Mouse (Mus musculus): ENCODE results near the gene Cacng1.

Gene Cacng1

DNA sequence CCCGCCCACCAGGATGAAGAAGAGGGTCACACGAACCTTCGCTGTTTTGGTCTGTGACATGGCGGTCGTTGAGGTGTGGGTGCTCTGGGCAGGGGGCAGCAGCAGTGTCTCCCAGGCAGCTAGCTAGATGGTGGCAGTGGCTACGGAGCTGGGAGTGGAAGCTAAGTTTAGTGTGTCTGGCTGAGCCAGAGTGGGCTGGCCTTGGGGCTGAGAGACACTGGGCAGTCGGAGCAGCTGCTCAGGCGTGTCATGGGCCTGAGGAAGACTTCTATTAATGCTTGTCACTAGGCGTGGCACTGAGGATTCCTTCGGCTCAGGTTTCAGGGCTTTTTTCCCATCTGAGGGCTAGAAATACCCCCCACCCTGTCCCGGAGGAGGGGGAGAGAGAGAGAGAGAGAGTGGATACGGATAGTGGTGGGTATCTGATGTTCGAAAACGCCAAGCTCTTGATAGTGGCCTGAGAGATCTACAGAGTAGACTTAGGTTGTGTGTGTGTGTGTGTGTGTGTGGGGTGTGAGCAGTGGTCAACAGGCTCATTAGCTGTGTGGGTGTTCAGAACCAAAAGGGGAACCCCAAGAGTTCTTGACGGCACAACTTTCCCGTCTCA is at the start of gene Cacng1:
Cacng1 (minus strand) TSS at position 191 of the 607 bp plus-strand sequence.
- DNase-seq = no peak

DNA sequence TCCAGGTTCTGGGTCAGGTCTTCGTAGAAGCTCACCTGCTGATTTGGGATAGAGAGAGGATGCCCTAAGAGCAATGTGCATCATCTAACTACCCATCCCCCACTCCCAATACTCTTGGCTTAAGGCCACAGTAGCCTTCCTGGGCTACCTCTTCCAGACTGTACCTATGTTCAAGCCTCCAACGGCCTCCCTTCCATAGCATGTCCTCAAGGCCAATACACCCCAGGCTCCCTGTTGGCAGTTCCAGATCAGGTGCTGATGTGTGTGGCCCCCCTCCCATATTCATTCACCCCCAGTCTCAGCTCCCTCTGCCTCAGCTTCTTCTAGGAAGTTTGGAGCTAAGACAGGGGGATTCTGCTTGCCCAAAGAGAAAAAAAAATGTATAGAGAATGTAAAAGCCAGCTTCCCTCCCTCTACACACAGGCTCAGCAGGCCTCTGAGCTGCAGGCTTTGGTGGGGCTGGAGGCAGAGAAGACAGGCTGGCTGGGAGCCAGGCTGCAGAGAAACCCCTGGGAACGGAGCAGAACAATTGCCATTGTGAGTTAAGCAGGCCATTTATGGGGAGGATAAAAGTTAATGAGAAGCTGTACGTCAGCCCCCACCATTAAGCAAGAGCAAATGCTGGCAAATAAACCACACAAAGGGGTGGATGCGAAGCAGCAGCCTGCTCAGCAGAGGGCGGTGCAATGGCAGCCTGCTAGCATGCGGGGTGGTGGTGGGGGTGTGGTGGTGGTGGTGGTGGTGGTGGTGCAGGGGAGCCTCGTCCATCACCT is 46.6 kb upstream of the Cacng1 start:
- no peak for DNase-seq

DNA sequence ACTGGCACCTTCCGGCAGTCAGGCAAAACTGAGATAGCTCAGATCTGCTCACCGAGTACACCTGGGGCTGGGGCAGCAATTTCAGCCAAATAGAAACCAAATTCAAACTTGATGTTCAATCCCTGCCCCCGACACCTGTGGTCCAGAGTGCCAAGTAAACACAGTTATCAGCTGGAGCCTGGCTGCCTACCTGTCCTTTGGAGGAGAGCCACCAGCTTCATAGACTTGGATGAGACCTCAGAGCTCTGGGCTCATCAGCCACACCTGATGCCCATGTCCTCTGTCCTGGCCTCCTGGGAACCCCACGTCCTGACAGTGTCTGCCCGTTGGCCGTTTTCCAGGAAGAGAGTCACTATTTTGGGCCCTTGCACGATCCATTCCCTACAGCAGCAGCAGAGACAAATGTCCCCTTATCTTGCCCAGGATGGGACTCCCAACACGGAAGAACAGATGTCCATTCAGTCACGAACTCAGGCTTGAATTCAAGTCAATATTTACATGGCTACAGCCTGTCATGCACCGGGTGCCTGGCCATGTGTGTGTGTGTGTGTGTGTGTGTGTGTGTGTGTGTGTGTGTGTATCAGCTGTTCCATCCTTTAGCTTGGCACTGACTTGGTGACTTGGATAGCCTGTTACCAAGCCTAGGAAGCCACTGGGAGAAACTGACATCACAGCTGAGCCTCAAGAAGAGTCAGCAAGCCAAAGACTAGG is 45.6 kb upstream of the Cacng1 start:
- DNase-seq = no peak

DNA sequence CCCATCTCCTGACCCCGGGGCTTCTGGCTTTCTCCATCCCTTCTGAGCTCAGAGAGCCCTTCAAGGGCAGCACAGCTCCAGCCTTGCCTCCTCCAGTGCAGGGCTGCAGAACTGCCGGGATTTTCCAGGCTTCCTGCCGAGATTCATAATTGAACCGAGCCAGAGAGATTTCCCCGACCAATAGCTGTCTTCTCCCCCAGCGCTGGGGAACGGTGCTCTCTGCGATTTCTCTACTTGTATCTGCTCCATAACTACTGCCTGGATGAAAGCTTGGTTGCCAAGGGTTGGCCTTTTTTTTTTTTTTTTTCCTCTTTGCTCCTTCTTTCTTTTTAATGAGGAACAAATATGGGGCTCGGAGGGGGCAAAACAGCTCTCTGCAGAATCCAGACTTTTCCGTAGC is 43.7 kb upstream of the Cacng1 start:
- no peak for DNase-seq

DNA sequence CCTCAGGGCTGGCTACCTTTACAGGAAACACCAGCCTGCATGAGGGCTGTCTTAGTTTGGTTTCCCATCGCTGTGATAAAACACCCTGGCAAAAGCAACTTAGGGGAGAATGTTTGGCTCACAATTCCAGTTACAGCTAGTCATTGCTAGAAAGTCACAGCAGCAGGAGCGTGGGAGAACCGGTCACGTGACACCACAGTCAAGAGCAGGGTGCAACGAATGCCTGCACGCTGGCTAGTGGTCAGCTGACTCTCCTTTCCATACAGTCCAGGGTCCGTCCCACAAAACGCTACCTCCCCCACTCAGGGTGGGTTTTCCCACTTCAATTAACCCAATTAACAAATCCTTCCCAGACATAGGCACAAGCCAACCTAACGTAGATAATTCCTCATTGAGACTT is 43.2 kb upstream of the Cacng1 start:
- no peak for DNase-seq

DNA sequence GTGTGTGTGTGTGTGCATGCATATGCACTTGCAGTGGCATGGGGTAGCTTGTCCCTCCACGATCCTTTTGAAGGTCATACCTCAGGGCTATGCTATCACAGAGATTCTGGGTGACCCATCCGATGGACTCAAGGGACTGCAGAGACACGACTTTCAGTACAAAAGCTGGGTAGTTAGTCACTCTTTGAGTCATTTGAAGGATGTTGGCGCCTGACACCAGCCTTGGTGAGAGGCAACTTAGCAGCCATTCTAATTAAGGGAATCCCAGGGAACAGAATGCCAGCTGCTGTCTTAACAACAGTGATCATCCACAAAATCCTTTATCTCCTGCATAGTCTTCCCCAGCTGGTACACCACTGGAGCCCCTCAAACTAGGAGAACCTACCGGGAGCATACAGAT is 32.8 kb upstream of the Cacng1 start:
- DNase-seq = no peak

DNA sequence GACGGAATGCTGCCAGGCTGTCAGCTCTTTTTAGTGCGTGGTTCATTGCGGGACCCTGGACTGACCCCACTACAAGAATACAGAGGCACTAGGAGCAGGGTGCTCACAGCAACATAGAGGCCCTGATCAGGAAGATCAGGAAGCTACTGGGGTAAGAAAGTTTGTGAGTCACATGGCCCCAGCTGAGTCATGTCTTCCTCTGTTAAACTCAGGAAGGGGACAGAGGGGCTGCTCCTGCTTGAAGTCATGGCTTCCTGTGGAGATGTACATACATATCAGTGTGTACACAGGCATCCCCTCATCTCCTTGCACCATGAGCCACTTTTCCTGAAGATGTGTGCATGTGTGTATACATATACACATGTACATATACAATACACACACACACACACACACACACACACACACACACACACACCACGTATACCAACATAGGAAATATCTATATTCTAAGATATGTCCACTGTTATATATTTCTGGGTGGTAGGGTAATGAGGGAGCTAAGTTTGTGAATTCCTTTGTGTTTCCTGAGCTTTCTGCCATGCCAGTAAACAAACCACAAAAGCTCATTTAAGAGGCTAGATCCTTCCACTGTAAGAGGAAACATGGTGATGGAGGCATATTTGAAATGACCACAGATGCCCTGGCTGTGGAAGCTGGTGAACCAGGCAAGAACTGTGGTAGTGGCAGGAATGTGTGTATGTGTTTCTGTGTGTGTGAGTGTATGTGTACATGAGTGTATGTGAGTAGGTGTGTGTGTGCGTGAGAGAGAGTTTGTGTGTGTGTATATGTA is 32.1 kb upstream of the Cacng1 start:
- DNase-seq = no peak

DNA sequence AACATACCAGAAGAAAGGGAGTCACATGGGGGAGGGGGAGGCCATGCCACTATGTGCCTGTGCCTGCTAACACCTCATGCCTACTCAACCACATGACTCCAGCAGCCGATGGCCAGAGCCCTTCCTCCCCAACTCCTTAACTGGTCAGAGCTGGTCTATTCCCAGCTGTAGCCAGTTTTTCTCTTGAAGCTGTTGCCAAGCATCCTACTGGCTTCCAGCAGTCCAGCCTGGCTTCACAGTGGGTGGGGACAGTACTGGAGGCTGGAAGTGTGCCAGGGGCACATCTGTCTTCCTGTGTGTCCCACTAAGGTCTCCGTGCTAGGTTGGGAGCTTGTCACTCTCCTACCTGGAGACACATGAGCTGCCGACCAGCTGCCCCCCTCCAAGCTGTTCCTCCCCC is 26.8 kb upstream of the Cacng1 start:
- DNase-seq = no peak

DNA sequence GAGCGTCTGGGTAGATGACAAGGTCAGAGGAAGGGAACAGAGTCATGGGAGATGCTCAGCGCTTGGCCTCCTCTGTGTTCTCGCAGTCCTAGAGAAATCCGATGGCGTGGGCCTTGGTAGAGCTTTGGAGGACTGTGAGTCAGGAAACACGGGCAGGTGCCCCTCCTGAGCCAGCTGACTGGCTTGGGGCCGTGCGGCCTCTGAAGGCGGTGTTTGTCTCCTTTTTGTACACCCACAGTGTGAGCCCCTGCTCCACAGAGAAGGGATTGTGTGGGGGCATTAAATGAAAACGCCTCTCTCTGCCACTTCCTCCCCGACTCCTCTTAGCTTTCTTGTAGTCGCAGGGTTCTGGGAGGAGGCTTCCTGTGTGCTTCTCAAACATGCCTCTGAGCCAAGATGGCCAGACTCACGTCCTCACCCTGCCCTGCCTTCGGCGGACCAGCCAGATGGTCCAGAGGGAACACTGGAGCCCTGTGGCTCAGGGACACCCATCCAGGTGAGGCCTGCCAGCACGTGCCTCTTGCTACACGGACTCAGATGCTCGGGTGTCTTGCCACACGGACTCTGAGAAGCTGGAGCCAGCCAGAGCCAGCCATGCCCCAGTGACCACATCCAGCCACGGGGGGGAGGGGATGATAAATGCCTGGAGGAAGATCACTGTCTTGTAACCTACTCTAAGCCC is 22.2 kb upstream of the Cacng1 start:
- no peak for DNase-seq

DNA sequence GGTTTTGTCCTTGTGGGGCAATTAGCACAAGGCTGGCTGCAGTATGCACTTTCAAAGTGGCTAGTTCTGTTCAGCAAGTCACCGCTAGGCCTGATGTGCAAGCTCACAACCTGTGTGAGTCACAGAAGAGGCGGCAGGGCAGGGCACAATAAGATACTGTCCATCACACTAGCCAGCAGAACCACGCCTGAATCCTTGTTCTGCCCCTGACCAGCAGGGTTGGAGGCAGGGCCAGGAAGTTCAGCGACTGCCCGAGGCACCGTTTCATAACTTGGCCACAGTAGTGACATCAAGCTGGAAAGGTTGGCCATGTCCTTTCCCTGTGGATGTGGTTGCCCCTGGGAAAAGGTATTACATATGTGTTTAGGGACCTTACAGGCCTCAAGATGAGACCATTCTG is 21.6 kb upstream of the Cacng1 start:
- DNase-seq = no peak

DNA sequence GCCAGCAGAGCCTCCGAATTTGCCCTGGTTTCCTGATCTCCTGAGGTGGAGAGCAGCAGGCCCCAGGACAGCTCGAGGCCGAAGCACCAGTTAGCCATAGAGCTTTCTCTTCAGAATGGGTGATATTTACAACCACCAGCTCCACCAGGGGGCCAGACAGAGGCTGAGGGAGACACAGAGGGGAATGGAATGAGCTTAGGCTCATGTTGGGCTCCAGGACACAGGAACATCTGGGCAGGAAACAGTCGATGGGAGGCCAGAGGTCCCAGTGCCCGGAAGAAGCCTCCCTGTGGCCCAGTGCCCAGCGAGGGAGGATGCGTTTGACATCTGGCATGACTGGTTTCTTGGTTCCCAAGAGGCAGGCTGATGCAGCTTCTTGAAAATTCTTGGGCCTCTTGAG is 17.8 kb upstream of the Cacng1 start:
- peak in 1 of 2 experiments; percentile 11 for DNase-seq

DNA sequence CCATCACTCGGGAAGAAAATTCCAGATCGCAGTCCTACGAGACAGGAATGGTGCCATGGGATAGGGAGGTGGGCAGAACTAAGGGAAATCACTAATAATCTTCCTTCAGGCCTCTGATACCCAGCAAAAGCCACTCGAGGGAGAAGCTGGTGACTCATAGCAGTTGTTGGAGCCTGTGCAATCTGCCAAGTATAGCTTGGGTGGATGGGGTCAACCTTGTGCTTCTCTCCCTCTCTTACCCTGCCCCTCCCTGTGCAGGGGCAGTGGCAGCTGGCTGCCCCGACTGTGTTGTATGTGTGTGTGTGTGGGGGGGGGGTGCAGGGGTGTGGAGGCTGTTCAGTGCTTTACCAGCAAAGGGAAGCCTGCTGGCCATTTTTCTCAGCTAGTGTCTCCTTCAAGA is 15.2 kb upstream of the Cacng1 start:
- peak in 1 of 2 experiments; percentile 16 for DNase-seq

DNA sequence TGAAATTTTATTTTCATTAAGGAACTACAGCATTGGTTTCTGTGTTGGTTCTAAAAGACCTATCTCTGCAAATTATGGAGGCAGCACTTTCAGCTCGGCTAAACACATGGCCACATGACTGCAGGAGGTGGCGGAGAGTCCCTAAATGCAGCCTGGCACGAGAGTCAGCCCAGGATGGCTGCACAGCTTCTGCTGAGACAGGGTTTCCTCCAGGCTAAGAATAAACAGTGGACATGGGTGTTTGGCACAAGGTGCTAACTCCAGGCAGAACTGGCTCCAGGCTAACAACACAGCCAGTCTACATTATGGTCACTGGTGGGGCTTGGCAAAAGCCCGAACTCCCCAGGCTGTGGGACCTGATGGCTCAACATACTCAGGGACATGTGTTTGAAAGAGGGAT is 14.6 kb upstream of the Cacng1 start:
- DNase-seq = no peak

DNA sequence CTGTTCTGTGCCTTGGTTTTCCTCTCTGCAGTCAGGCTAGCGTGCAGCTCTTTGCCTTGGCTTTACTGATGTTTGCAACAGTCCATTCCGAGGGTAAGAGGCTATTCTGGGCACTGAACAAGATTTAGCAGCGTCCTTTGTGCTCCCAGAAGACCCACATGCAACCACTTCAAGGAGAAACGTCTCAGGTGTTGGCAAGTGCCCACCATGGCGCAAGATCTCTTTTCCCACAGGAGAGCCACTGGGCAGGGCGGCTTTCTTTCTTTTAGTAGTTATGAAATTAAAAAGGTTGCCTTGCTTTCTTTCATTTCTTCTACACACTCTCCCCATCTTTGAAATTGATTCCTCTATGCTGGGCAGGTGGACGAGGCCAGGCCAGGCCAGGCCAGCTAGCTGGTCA is 12.8 kb upstream of the Cacng1 start:
- peak; percentile 15 to 41 for DNase-seq

DNA sequence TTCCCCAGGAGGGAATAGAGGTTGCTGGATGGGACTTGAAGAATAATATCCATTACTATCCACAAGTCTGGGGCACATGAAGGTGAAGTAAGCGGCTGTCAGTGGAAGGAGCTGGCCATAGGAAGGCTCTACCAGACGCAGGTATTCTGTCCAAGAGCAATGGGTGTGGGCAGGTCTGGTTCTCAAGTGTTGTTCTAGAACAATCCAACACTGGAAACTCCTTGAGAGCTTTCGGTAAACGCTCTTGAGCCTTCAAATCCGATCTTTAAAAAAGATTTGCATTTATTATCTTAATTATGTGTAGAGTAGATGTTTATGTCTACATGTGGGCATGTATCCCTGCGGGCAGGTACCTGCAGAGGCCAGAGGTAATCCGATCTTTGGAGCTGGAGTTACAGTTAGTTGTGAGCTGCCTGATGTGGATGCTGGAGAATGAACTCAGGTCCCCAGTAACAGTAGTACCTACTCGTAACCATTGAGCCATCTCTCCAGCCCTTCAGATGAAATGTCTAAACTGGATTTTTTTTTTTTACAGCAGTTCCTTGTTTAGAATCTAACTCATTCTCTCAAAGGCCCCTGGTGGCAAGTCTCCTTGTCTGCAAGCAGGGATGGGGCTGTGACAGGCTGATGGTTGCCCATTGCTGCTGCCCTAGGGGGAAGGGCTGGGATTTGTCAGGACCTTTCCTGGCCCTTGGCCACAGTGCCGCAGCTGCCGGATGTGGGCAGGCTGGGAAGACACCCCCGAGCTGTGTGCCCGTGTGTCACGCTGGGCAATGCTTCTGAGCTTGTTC is 11.9 kb upstream of the Cacng1 start:
- DNase-seq = peak; percentile 15

DNA sequence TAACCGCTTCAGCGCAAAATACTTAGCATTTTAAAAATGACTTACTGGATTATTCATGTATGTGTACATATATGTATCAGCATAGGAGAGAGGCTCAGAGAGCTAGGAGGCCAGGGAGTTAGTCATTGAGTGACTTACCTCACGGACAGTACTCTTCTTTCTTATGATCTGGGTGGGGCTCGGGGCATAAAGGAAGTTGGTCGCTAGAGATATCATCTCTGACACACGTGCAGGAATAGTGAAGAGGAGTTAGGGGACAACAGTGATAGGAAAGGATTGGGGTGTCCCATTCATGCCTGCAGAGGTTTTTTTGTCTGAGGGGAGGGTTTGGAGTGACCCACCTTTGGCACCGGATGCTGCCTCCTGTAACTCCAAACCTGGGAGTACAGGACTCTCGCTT is 8.3 kb upstream of the Cacng1 start:
- DNase-seq = no peak

DNA sequence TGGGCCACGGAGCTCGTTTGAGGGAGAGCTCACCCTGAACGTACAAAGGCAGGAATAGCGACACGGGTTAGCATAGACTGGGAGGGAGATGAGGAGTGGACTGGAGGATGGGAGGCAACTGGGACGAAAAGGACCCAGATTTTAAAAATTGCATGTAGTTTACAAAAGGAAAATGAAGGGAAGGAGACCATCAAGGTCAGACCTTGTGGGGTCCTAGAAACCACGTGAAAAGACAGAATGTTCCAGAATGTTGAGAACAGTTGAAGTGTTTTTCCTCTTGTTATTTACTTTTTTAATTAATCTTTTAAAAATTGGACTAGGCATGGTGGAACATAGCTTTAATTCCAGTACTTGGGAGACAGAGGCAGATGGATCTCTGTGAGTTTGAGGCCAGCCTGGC is 4.7 kb upstream of the Cacng1 start:
- no peak for DNase-seq

DNA sequence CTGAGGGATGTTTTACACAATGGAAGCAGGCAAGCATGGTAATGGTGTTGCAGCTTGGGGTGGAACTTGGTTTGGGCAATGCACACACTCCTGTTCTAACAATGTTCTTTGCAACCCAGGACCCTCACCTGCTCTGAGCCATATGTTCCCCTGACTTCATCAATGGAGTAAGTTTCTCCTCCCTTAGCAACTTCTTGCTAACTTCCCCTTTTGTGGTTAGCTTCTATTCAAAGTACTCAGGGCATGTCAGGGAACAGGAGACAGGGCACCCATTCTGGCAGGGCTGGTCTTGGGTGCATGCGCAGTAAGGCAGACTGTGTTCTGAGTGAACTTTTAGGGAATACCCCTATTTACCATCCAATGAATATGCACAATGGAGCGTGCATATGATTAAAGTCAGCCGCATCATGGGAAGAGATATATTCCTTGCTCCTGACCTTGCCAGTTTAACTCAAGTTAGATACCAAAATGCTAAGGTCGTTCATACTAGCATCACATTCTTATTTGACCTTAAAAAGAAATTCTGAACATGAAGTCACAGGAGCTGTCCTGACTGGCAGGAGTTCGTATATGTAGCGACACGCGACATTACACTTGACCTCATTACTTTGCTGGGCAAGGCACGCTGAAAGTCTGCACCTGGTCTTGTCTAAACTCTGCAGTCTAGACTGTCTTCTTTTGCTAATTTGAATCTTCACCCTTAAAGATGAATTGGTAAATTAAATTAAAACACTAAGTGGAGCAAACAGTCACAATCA is 4.1 kb upstream of the Cacng1 start:
- DNase-seq = no peak

DNA sequence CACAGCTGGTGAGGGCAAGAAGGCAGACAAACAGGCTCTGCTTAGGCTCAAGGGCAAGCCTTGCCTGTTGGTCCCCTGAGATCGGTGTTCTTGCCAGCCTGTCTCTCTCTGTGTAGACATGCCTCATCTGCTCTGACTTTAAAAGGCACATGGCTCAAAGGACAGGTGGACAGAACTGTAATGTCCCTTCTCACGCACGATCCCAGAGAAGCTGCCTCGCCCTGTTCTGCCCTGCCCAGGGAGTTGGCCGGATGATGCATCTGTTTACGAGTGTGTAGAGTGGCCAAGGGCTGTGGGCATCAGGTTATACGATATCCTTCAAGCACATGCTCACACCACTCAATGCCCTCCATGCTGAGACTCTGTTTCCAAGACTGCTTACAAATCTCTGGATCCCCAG is 2.0 kb downstream of the Cacng1 start:
- DNase-seq = no peak

DNA sequence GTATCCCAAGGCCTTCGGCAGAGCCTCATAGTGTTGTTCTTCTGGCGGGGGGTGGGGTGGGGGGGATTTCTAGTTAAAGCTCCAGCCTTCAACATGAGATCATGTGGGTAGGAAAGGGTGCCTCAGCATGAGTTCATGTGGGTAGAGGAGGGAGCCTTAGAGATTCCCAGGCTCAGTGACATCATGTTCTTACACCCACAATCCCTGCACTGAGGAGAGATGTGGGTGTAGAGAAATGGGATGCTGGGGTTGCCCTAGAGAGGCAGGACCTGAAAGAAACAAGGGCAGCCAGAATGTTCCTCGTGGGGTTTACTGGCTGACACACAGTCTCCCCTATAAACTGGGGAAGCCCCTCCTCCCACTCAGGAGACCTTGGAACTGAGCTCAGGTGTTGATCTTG is 5.9 kb downstream of the Cacng1 start:
- DNase-seq = no peak

Measured in lung, adult 18-20 months (tissue).